Mouse (Mus musculus): ENCODE measurements around the gene Eea1.

The Eea1 gene

GRCm38 (mm10) chr10:95949410-95949809 is 9.0 kb downstream of the Eea1 start:
- DNase-seq (ENCODE audit: low spot score) = no peak

DNA sequence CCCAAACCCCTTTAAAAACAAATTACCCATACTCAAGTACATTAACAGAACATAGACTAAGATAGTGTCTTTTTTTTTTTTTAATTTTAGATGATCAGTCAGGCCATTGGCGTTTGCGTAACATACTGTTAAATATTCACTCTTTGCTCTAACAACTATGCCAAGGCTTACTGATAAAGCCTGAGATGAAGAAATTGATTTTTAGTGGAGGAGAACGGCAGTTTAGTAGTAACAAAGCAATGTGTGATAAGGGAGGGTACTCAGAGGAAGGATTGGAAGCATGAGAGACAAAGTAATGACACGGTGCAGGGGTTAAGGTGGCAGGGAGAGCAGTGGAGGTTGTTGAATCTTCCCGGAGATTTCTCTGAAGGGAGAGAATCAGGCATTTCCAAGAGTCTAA is 9.7 kb downstream of the Eea1 start:
- no peak for DNase-seq (ENCODE audit: low spot score)

- no peak for DNase-seq (ENCODE audit: low spot score)
Observed at GRCm38 (mm10) chr10:95950797-95951196, 10.3 kb downstream of the Eea1 start.

GRCm38 (mm10) chr10:95951346-95951745 is 10.9 kb downstream of the Eea1 start:
- no peak for DNase-seq (ENCODE audit: low spot score)

GRCm38 (mm10) chr10:95956629-95957028 is 16.2 kb downstream of the Eea1 start:
- no peak for DNase-seq (ENCODE audit: low spot score)

- DNase-seq (ENCODE audit: low spot score) = no peak
Observed at GRCm38 (mm10) chr10:95957574-95957973, 17.1 kb downstream of the Eea1 start.

DNA sequence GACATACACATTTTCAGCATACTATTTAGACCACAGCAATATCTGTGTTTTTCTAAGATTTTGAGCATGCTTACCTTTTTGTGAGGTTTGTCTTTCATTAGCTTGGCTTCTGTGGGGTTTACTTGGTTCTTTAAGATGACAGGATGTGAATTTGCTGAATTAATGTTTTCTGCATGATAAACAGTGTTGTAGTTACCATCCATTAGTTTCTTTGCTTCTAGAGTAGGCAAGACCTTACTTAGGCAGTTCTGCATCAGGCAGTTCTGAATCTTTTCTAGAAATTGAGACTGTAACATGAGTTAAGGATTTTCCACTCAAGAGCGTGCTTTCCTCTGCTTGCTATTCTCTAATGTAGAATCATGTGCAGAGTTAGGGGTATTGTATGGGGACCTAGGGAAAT is 24.2 kb downstream of the Eea1 start:
- DNase-seq (ENCODE audit: low spot score) = no peak

DNA sequence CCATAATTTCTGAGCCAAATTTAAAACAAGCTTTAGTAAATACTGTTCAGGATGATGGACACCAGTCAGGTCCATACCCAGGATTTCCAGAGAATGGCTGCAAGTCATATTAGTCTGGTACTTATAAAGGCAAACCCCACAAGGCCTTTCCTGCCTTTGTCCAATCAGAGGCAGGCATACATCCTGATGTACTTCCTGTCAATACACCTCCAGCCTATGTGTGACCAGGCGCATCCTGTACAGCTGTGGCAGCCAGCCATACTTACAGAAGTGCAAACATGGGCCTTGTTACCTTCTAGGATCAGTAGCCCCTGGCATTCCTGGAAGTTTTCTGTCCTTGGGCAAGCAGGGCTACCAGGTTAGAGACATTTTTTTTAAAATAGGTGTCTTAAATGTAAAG is 29.2 kb downstream of the Eea1 start:
- no peak for DNase-seq (ENCODE audit: low spot score)

GRCm38 (mm10) chr10:95970744-95971212 is 30.3 kb downstream of the Eea1 start:
- DNase-seq (ENCODE audit: low spot score) = no peak

- no peak for DNase-seq (ENCODE audit: low spot score)
Observed at GRCm38 (mm10) chr10:95971341-95971740, 30.9 kb downstream of the Eea1 start.

DNA sequence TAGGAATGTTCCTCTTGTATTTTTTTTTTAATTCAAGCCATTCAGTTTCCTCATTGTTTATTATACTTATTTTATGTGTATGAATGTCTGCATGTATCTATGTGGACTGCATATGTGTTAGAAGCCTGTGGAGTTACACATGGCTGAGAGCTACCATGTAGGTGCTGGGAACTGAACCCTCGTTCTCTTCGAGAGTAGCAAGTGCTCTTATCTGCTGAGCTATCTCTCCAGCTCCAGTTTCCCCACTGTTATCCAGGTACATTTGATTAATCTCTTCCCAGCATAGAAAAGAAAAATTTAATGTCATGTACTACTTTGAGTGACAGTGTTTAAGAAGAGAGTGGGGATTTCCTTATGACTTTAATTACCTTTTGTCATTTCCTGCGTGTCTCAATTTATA is 31.5 kb downstream of the Eea1 start:
- no peak for DNase-seq (ENCODE audit: low spot score)

DNA sequence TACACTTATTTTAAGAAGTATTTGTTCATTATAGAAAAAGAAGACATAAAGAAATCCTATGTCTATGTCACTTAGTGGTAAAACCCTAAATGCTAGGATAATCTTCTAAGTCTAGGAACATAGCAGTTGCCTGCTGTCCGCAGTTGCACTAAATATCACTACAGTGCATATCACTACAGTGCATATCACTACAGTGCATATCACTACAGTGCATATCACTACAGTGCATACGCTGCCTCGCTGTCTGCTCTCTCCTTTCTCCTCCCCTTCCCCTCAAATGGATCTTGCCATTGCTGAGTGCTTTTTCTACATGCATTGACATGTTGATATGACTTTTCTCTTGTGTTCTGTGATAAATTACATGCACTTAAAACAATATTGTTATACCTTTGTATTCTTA is 34.0 kb downstream of the Eea1 start:
- DNase-seq (ENCODE audit: low spot score) = no peak

DNA sequence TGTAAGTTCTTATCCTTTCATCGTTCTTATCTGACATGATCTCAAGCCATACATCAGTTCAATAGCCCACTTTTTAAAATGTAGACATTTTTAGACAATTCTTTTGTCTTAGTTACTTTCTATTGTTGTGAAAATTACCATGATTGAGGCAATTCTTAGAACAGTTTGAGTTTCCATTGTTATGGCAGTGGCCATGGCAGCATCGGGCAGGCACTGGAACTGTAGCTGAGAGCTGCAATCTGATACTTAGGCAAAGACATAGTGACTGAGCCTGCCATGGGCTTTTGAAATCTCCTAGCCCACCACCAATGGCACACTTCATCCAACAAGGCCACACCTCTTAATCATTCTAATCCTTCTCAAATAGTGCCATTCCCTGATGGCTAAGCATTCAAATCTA is 36.3 kb downstream of the Eea1 start:
- no peak for DNase-seq (ENCODE audit: low spot score)

DNA sequence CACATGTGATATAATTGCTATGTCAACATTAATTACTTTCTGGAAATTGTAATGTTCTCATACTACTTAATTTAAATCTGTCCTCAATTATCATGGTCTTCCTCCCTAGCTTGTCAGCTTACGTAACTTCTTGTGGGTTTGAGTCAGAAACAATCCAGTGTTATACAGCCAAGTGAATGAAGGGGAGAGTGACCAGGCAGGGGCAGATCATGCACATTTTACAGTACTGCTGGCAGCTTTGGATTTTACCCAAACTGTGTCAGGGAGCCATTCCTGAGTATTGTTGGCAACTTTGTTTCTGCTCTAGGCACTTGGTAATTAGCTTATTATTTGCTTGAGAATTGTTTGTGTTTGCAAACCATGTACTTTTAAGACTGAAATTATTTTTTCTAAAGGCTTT is 49.3 kb downstream of the Eea1 start:
- no peak for DNase-seq (ENCODE audit: low spot score)

- DNase-seq (ENCODE audit: low spot score) = peak; percentile 15
Observed at GRCm38 (mm10) chr10:95991176-95991575, 50.7 kb downstream of the Eea1 start.

DNA sequence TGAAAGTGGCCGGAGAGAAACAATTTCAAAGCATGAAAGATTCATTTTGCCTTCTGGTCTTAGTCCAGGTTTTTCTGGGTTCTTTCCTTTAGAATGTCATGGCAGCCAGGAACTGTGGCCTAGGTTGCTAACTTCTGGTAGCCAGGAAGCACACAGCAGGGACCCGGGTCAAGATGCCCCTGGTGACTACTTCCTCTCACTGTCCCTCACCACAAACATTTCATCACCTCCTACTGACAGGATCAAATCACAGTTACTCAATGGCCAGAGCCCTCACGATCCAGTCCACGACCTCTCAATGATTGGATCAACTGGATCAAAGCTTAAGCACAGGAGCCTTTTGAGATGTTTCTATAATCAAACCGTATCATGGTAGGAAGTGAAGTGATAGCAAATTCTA is 60.5 kb downstream of the Eea1 start:
- DNase-seq (ENCODE audit: low spot score) = no peak

GRCm38 (mm10) chr10:96015738-96016137 is 75.3 kb downstream of the Eea1 start:
- no peak for DNase-seq (ENCODE audit: low spot score)

- no peak for DNase-seq (ENCODE audit: low spot score)
Observed at GRCm38 (mm10) chr10:96017418-96017817, 77.0 kb downstream of the Eea1 start.

DNA sequence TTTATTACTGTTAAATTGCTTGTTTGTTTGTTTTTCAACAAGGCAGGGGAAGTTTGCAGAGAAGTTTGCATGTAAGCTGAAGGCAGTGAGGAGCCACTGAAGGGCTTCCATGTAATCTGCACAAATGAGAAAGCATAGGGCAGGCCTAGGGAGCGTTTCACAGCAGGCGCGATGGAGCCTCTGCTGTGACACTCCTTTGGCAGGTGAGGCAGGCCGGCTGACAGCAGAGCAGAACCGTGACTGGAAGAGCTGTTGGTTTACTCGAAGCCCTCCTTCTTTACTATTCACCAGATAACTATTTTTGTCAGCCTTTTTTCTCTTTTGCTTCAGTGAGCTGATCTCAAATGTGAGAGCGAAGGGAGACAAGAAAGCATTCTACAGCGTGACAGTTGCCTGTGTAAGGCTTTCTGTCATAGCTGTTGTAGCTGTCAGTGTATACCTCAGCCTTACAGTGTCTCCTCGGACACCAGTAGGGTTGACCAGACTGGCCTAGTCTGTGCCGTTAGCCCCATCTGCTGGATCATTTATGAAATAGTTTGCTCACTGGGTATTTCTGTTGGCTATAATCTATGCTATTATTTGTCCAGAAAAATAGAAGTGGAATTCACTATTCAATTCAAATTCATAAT is 93.0 kb downstream of the Eea1 start:
- peak; percentile 34 for DNase-seq (ENCODE audit: low spot score)

DNA sequence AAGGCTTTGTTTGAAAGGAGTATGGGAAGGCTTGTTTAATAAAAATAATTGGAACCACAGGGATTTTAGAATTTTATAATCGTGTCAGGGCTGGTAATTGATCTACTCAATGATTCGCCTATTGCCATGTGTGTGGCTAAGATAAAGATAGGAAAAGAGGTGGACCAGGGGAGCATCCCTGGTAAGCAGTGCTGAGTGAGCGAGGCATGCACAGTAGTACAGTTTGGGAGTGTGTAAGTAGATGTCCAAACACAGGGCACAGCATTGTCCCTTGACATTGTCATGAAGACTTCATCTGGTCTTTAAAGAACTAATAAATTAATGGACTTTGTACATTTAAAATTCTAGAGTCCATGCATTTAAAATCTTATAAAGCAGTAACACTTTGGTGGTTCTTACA is 93.7 kb downstream of the Eea1 start:
- no peak for DNase-seq (ENCODE audit: low spot score)

GRCm38 (mm10) chr10:96035951-96036350 is 95.5 kb downstream of the Eea1 start:
- no peak for DNase-seq (ENCODE audit: low spot score)

DNA sequence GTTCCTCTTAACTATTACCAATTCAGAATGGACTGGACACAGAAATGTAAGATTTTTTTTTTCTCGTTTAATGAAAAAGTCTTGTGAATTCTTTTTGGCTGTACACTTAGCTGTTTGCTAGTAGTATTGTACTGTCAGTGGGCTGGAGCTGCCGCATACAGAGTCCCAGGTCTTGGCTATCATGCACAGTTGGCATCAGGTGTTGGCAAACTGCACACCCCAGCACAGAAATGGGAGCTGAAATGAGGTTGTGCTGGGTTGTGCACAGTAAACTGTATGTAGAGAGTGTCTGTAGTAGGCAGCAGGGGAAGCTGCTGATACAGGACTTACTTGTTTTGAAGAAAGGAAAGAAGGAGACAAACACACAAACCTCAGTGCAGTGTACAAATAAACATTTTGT is 103.8 kb downstream of the Eea1 start:
- DNase-seq (ENCODE audit: low spot score) = no peak

DNA sequence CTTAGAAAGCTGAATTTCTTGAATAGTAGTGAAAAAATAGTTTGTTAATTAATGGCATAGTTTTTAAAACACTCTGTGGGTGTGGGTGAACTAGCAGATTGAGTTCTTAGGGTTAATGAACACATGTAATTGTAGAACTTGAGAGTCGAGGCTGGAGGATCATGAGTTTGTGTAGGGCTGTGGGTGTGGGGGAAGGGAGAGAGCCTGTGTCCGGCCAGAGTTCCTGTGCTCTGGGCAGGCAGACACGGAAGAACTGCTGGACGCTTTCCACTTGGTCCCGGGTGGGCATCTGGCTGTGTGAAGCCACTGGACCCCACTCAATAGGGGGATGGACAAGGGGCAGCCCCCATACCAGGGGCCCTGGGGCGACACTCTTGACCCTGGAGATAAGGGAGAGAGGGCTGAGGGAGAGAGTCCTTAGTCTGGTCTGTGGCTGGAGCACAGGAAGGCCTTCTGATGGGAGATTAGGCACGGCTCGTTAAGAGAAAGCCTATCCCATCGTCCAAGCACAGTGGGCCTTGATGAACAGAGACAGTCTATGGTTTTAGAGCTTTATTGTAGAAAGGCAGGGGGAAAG is 107.6 kb downstream of the Eea1 start:
- no peak for DNase-seq (ENCODE audit: low spot score)

- DNase-seq (ENCODE audit: low spot score) = no peak
Observed at GRCm38 (mm10) chr10:96048550-96048949, 108.1 kb downstream of the Eea1 start.

Data from urinary bladder, postnatal 14 days (tissue).